Mouse (Mus musculus): ENCODE measurements around the gene Cabin1.

GRCm38 (mm10) chr10:75702494-75702893 is 61.6 kb downstream of the Cabin1 start:
- TF ChIP-seq EP300 (IDR thresholded peaks at IDR 0.05; ENCODE audit: low read depth) (no peak), CTCF (IDR thresholded peaks at IDR 0.05; ENCODE audit: low read depth) (no peak)
